Mouse (Mus musculus) brain, embryonic 14.5 days (tissue): ENCODE measurements at regions not wholly inside any gene's neighbourhood (a gene's known extent, or its start where the extent isn't known, plus 50 kb on each side); places are given as distances from the start of the nearest gene placed in this dataset.

ENCODE experiments used
- CTCF ChIP-seq: fragments of 200-500 bp; IDR thresholded peaks from 2 replicates; pipeline ENCODE4 v1.5.1; 2012; ENCODE audit warnings: inconsistent platforms, mild to moderate bottlenecking, moderate library complexity, borderline replicate concordance; ENCODE audit not compliant: insufficient read depth, insufficient read length; ENCODE audit errors: extremely low read depth
- POLR2A ChIP-seq: fragments of 200-500 bp; IDR thresholded peaks from 2 replicates; pipeline ENCODE4 v1.6.1; 2012; ENCODE audit warnings: mild to moderate bottlenecking, inconsistent platforms, borderline replicate concordance; ENCODE audit not compliant: poor library complexity, insufficient read depth, insufficient read length, severe bottlenecking; ENCODE audit errors: extremely low read depth

DNA sequence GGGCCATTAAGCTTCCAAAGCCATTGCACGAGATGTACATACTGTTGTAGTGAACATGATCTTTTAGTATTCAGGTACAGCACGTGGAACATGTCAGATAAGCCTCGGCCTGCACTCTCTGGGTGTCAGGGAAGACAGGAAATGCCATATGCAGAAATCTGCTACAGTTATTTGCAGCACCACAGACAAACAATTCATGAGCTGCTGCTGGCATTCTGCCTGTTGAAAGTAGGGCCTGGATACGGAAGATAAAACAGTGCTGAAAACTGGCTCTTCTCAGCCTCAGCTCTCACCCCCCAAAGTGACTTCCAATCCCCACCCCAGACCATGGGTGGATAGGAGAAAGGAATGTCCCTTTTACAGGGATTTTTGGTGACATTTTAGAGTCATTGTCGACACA, 159.1 kb upstream of the Plcz1 start:
- TF ChIP-seq POLR2A (no peak), CTCF (no peak)
